14 mouse cellular contexts compared by ENCODE assay signal in genomic region chr16:77420136-77420860, GRCm38 (mm10).
A peak's percentile ranks its signal among the peaks of the same experiment; 100 is the strongest.
DNase-seq lines count a peak whose midpoint lies in the region; ATAC-seq and TF ChIP-seq lines count a peak whose summit lies in the region.
"Had no signal": no experiment of that assay in that cellular context is flagged by ENCODE, and none has a peak within 500 bp of the region (broad histone marks: within the 10 kb centered on the region; RNA-seq: fewer than 3 reads in every experiment).

No protein-coding gene starts in this region.

- no peak for TF ChIP-seq CTCF in layer of hippocampus, adult 2 months (conservative IDR thresholded peaks at IDR 0.05)
- TF ChIP-seq CTCF in midbrain, postnatal 0 days (IDR thresholded peaks at IDR 0.05), result no peak

- no peaks in the 10 kb centered on the region for H3K9me3 ChIP-seq in embryonic facial prominence, embryonic 13.5 days
- no peaks in the 10 kb centered on the region for H3K9me3 ChIP-seq in hindbrain, embryonic 13.5 days
- H3K9me3 ChIP-seq in midbrain, postnatal 0 days (ENCODE audit: low read length), result no peaks in the 10 kb centered on the region
- H3K9me3 ChIP-seq: intestine, embryonic 15.5 days; limb, embryonic 15.5 days had no signal

- peak overlapping the region; percentile 61 for H3K4me3 ChIP-seq in layer of hippocampus, adult 2 months
- H3K4me3 ChIP-seq in embryonic facial prominence, embryonic 13.5 days, result no peak overlapping the region
- H3K4me3 ChIP-seq in hindbrain, embryonic 13.5 days, result peak overlapping the region; percentile 54
- peak overlapping the region; percentile 47 for H3K4me3 ChIP-seq in midbrain, postnatal 0 days (ENCODE audit: low read depth, low read length)
- H3K4me3 ChIP-seq: intestine, embryonic 15.5 days; limb, embryonic 15.5 days had no signal

- H3K4me2 ChIP-seq in embryonic facial prominence, embryonic 13.5 days, result peak overlapping the region; percentile 14
- peak overlapping the region; percentile 67 for H3K4me2 ChIP-seq in hindbrain, embryonic 13.5 days
- H3K4me2 ChIP-seq in midbrain, postnatal 0 days (ENCODE audit: low read depth, low read length, poor library complexity, severe bottlenecking), result peak overlapping the region; percentile 80
- H3K4me2 ChIP-seq: heart, embryonic 11.5 days; intestine, embryonic 15.5 days had no signal

- WGBS in embryonic facial prominence, embryonic 13.5 days, result 49% methylated on average over 8 of the region's 8 CpGs
- 17% methylated on average over 8 of the region's 8 CpGs for WGBS in hindbrain, embryonic 13.5 days
- 15% methylated on average over 8 of the region's 8 CpGs for WGBS in midbrain, postnatal 0 days

- DNase-seq in layer of hippocampus, adult 2 months (ENCODE audit: low spot score in 2 of 2), result no peak
- no peak for DNase-seq in layer of hippocampus, adult 9-10 months (ENCODE audit: low spot score)
- DNase-seq in midbrain, postnatal 0 days (ENCODE audit: low spot score), result peak; percentile 64
- no peak for DNase-seq in testis, postnatal 10 days (ENCODE audit: low spot score)
- no peak for DNase-seq in urinary bladder, postnatal 25 days (ENCODE audit: low spot score)
- DNase-seq: lung, postnatal 4 days had no signal

- H3K27me3 ChIP-seq in embryonic facial prominence, embryonic 13.5 days, result no peaks in the 10 kb centered on the region
- H3K27me3 ChIP-seq in hindbrain, embryonic 13.5 days, result no peaks in the 10 kb centered on the region
- H3K27me3 ChIP-seq in midbrain, postnatal 0 days (ENCODE audit: insufficient read depth, low read length), result no peaks in the 10 kb centered on the region
- H3K27me3 ChIP-seq: intestine, embryonic 15.5 days; limb, embryonic 15.5 days had no signal

- H3K36me3 ChIP-seq in embryonic facial prominence, embryonic 13.5 days, result no peaks in the 10 kb centered on the region
- no peaks in the 10 kb centered on the region for H3K36me3 ChIP-seq in hindbrain, embryonic 13.5 days
- no peaks in the 10 kb centered on the region for H3K36me3 ChIP-seq in midbrain, postnatal 0 days (ENCODE audit: insufficient read depth, low read length)
- H3K36me3 ChIP-seq: G1E; intestine, embryonic 15.5 days; limb, embryonic 15.5 days had no signal

- peak overlapping the region; percentile 99 for H3K27ac ChIP-seq in layer of hippocampus, adult 2 months
- no peak overlapping the region; the same call in 1 of the 2 replicates for H3K27ac ChIP-seq in embryonic facial prominence, embryonic 13.5 days
- H3K27ac ChIP-seq in hindbrain, embryonic 13.5 days, result peak overlapping the region; percentile 99
- peak overlapping the region; percentile 81 for H3K27ac ChIP-seq in midbrain, postnatal 0 days (ENCODE audit: low read depth, low read length)
- H3K27ac ChIP-seq: intestine, embryonic 15.5 days had no signal

- no peak for ATAC-seq in embryonic facial prominence, embryonic 13.5 days (ENCODE audit: insufficient number of reproducible peaks, insufficient read depth, low FRiP score, low TSS enrichment, low read depth)
- ATAC-seq in hindbrain, embryonic 13.5 days (ENCODE audit: low FRiP score), result no peak
- no peak for ATAC-seq in midbrain, postnatal 0 days (ENCODE audit: low FRiP score)
- no peak for ATAC-seq in cerebellum, adult (ENCODE audit: insufficient number of reproducible peaks, low FRiP score, low TSS enrichment)
- ATAC-seq: activated CD4-positive, CD25-positive, alpha-beta regulatory T cell, adult 4 months; intestine, embryonic 15.5 days had no signal

- H3K9ac ChIP-seq in embryonic facial prominence, embryonic 13.5 days, result no peak overlapping the region
- peak overlapping the region; percentile 93 for H3K9ac ChIP-seq in hindbrain, embryonic 13.5 days
- peak overlapping the region; percentile 83 for H3K9ac ChIP-seq in midbrain, postnatal 0 days (replicated peaks; ENCODE audit: low read length, poor library complexity, severe bottlenecking)
- H3K9ac ChIP-seq: intestine, embryonic 15.5 days; limb, embryonic 15.5 days had no signal

- H3K4me1 ChIP-seq in embryonic facial prominence, embryonic 13.5 days, result peaks cover 35% of the 10 kb centered on the region
- H3K4me1 ChIP-seq in hindbrain, embryonic 13.5 days (replicated peaks), result no peaks in the 10 kb centered on the region
- no peaks in the 10 kb centered on the region for H3K4me1 ChIP-seq in midbrain, postnatal 0 days (ENCODE audit: insufficient read depth, low read length)
- H3K4me1 ChIP-seq: intestine, embryonic 15.5 days had no signal

Comparison
In these comparisons a context has a peak if more than half of its experiments do, and no peak if none do; other contexts are left out.
1. H3K4me2 ChIP-seq: peak in every context shown above with its lines; median percentile 80 in midbrain, postnatal 0 days; 67 in hindbrain, embryonic 13.5 days; 14 in embryonic facial prominence, embryonic 13.5 days.